Mouse (Mus musculus) right cerebral cortex, postnatal 36 days (tissue): ENCODE data around the gene Cdh22.

Experiments
- DNase-seq, 2 experiments: peaks; one replicate each; pipeline ENCODE4 v3.0.0; 2022; ENCODE audit warnings: low spot score in 2 of 2, mixed read lengths in 1 of 2

Gene Cdh22

DNA sequence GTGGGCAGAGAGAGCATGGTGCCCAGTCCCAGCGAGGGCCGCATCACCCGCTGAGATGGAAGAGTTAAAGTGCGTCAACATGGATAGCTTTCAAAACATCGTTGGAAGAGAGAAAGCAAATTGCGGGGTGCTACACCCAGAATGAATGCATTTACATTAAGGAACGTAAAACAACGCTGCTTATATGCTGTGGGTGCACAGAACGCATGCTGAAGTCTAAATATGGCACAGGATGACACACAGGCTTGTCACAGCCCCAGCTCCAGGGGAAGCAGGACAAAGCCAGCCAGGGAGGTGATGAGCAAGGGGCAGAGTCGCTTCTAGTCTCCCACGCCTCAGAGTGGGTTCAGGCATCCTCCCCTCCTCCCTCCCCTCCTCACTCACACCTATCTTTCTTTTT is 27.0 kb downstream of the Cdh22 start:
- peak; percentile 38 to 60 for DNase-seq

DNA sequence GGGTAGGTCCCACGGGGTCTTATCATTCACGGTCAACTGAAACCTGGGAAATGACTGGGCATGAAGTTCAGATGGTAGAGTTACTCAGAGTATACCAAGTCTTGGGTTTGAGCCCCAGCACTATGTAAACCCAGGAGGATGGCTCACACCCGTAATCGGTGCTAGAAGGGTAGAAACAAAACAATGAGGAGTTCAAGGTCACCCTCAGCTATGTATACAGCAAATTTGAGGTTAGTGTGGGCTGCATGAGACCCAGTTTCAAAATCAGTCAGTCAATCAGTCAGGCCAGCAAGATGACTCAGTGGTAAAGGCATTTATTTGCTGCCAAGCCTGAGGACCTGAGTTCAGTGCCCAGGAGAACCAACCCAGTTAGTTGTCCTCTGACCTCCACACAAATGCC is 27.6 kb downstream of the Cdh22 start:
- no peak for DNase-seq

DNA sequence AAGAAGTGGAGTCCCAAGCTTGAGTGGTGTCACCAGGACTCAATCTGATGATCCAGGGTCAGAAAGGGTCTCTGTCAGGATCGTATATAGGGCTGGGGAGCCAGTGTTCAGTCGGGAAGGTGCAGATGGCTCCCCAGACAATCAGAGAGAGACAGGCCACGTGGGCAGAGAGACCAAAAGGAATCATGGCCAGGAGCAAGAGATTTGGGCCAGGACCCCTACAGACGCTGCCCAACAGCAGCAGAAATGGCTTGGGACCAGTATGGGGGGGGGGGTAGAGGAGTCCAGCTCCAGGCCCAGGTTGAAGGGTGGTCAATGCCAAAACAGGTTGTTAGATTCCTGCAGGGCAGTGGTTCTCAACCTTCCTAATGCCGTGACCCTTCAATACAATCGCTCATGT is 29.2 kb downstream of the Cdh22 start:
- DNase-seq = no peak

DNA sequence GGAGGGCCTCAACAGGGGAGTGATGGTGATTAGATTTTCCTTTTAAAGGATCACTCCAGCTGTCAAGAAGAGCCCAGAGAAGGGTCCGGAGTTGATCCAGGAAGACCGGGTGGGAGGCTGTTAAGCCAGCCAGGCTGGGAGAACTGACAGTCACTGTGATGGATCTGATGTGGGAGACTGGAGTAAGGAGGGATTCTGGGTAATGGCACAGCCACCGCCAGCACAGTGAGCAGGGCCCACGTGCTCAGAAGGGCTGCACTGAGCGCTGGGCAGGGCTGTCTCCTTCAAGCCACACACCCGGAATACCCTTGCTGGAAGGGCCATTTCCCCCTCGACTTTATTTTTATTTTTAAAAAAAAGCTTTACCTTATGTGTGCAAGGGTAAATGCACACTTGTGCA is 29.7 kb downstream of the Cdh22 start:
- DNase-seq = peak in 1 of 2 experiments; percentile 49

- peak; percentile 73 to 75 for DNase-seq
Measured at GRCm38 (mm10) chr2:165201761-165202751, 32.6 kb downstream of the Cdh22 start.

DNA sequence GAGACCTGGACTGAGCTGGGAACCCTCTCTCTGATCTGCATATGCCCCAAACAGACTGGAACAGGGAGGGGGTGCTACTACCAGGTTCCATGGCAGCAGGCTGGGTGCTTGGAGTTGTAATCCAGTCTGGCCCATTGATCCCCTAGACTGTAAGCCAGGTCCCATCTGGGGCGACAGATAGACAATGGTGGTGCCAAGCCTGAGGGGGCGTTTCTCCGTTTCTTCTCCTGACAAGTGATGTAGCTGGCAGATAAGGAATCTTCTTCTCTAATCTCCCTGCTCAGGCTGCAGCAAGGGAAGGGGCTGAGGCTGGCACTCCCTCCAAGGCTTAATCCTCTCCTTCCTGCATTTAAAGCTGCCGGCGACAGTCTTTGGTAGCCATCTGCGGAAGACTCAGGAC is 37.1 kb downstream of the Cdh22 start:
- DNase-seq = no peak

DNA sequence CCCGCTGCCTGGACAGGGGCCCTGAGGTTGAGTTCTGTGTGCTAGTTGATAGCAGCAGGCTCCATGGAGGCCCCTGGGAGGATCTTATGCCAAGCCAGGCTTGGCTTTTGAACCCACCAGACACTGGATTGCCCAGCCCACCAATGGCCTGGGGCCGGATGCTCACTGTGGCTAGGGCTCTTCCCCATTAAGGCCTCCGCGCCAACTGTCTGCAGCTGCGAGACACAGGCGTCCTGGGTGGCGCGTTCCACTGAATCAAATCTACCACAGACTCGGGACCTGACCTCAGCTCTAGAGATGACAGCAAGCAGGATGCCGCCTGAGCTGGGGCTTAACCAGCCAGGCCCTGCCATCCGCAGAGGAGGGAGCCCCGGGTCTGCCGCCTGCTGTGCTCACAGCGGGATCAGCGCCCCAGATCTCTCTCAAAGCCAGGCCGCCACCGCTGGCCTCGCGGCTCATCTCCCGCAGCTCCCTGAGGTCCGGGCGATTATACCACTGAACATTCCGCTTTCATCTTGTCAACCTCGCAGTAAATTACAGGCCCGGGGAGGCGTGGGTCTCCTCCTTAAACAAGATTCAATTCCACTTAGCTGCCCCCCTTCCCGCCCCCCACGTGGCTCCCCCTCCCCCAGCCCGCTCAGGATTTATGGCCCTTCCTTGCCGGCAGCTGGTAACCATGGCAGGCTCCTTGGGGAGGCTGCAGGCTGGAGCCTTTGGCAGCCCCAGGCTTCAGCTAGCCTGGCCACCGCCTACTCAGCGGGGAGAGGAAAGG is 39.1 kb downstream of the Cdh22 start:
- DNase-seq = no peak

DNA sequence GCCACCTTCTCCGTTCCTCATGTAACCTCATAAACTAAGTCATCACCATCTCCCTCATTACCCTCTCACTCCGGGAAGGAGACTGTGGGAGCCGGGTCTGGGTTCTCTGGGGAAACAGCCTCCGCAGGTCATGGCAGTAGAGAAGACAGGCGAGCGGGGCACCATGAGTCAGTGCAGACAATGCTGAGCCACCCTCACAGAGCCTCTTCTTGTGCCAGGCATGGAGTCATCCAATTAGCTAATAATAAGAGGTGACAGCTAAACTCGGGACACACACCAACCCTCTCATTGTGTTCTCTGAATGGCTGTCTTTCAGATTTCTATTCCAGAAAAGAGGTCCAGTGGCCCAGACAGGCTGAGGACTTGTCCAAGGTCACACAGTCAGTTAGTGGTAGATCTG is 43.2 kb downstream of the Cdh22 start:
- DNase-seq = no peak

GRCm38 (mm10) chr2:165189546-165189945 is 45.1 kb downstream of the Cdh22 start:
- DNase-seq = no peak

- no peak for DNase-seq
Measured at GRCm38 (mm10) chr2:165187648-165188380, 46.8 kb downstream of the Cdh22 start.

DNA sequence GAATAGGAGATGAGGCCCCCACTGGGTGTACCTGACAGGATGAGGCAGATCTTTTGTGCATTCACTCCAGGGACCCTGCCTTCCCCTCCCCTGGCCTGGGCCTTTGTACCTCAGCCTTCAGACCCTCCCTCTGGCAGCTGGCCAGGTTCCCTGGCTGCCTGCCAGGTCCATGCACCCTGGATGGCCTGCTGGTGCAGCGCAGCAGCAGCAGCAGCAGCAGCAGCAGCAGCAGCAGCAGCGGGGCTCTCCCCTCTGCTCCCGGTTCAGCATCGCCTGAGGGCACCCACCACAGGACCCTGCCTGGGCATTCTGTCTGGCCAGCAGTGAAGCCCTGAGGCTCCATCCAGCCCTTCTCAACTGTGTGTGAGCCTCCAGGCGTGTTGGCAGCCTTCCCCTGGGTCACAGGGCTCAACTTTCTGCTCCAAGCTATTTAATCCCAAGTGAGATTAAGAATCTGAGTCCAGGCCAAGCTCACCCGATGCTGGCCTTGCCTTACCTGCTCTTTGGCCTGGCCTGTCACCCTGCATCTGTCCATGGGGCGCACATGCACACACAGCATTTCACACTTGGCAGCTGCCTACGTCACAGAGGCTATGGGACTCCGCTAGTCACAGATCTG is 50.5 kb downstream of the Cdh22 start:
- DNase-seq = no peak

DNA sequence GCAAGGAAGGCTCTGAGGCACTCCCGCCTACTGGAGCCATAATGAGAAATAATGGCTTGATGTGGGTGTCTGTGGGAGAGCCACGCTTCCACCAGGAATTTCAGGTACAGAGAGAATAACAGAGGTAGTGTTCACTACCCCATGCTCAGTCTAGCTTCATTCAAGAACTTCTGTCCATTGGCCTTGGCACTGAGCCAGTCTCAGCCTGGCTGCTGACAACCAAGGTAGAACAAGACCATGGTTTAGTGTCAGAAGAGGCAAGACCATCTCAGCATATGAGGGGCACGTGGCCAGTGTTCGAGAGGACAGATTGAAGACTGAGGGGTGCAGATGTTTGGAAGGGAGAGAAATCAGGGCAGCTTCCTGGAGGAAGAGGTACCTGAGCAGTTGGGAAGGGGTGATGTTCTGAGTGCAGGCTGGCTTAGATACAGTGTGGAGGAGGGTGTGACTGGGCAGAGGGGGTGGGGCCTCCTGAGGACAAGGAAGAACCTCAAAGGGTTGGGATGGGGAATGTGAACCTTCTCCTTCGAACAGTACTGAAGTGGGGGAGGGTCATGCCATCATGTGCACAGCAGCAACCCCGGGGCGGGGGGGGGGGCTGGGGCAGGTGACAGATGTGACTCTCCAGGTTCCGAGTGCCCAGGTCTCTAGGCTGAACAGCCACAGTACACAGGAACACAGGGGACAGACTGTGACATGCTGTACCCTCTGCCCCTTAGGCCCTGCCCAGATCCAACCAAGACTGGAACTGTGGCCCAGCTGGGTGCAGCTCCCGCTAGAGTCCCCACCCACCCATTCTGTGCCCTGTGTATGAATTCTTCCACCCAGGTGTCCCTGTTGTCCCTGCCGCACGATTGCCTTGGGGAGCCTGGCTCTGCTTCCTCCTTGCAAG is 52.3 kb downstream of the Cdh22 start:
- DNase-seq = no peak

DNA sequence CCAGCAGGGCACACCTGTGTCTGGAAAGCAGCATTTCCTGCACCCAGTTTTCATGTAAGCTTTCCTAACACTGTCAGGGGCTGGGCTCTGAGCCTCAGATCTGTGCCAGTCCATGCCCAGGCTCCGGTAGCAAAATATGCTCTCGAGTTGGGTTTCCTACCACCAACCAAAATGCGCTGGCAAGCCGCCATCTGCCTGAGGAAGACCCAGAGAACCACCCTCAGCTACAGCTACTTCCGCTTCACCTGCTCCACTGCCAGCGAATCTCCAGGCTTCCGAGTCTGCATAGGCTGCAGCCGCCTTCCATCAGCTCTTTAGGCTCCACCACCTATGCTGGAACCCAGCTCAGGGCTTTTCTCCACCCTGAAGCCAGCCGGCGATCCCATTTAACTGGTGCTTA is 55.4 kb downstream of the Cdh22 start:
- no peak for DNase-seq

DNA sequence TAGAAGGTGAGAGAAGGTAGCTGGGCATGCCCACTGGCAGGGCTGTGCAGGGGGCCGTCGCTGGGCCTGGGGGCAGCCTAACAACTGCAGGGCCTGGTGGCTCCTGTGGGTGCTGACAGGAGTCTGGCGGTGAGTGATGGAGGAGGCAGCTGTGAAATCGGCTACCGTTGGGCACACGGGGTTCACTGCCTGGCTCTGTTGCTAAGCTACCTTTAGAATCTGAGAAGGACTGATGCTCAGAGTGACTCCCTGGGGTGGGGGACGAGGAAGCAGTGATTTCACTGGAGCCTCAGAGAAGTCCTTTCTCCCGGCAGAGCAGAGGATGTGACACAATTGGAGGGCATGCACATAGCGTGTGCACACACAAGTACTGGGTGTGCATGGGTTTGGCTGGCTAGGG is 57.7 kb downstream of the Cdh22 start:
- DNase-seq = no peak

DNA sequence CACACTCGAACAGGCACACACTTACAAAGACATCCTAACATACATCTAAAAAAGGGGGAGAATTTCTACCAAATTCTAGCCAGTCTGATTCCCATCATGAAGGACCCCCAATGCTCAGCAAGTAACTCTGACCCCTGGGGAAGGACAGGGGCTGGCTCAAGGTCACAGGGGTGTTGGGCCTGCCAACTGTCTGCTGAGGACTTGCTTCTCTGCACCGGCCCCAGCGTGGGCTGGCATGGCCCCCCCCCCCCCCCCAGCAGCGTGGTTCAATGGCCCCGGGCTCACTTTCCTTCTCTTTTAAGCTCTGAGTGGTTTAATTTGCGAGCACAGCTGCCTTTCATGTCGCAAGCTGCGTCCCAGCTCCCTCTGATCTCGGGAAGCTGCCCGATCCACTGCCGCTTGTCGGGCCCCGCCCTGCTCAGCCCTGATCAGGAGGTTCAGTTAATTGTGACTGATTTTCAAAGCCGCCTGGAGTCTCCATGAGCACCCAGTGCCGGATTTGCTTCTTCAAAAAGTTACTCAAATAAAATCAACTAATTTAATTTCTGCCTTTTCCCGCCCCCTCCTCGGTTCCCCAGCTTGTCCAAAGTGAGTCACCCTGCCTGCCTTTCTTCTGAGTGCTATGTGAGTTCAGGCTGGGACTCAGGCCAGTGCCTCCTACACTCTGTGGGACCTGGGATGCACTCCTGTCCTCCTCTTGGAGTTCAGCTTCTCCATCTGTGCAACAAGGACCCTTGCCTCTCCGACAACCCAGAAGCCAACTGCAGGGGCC is 67.8 kb downstream of the Cdh22 start:
- DNase-seq = peak; percentile 56 to 59

DNA sequence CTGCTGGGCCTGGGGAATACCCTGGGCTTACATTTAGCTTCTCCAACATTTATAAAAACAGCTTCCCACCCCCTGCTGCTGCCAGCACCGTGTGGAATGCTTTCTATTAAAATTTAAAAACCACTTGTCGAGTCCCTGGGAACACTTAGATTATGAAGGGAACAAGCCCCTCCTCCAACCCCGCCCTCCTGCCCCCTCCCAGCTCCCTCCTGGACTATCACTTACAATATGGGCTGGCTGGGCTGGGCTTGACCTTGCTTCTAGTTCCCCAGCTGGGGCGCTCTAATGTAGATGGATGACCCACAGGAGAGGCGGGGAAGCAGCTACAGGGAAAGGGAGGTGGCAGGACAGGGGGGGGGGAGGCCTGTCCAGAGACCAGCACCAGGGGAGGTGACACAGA is 72.4 kb downstream of the Cdh22 start:
- DNase-seq = no peak

GRCm38 (mm10) chr2:165160466-165160865 is 74.2 kb downstream of the Cdh22 start:
- DNase-seq = no peak

DNA sequence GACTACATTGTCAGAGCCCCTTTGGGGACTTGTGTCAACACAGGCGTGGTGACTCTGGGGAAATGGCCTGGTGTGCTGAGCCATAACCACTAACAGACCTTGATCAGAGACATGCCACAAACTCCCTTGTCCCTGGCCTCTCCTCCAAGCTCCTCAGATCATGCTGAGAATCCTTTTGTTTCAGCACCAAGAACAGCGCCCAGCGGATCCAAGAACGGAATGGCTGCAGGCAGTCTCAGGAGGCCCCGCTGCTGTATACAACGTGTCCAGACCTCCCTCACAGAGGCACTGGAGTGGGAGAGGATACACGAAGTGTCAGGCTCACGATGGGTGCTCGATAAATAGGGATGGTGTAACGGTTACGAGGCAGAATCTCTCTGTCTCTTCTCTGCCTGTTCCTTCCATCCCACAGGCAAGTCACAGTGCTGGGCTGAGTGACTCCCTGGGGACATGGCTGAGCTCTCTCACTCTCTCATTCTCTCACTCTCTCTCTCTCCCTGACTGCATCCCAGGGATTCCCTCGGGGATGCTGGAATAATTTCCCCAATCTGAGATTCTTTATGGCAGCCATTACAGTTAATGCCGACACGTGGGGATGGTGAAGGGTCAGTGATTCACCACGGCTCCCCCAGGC is 75.5 kb downstream of the Cdh22 start:
- no peak for DNase-seq

GRCm38 (mm10) chr2:165158317-165158716 is 76.3 kb downstream of the Cdh22 start:
- DNase-seq = no peak
